Mouse (Mus musculus) stomach, postnatal 0 days (tissue): ENCODE data around the gene Nme1.

ENCODE experiments used
- CTCF ChIP-seq: IDR thresholded peaks from 2 replicates; pipeline ENCODE4 v1.5.1; 2016; ENCODE audit warnings: antibody characterized with exemption, low read depth, mild to moderate bottlenecking, moderate library complexity
- EP300 ChIP-seq: optimal IDR thresholded peaks from 2 replicates; pipeline ENCODE3; 2016; ENCODE audit warnings: antibody characterized with exemption

DNA sequence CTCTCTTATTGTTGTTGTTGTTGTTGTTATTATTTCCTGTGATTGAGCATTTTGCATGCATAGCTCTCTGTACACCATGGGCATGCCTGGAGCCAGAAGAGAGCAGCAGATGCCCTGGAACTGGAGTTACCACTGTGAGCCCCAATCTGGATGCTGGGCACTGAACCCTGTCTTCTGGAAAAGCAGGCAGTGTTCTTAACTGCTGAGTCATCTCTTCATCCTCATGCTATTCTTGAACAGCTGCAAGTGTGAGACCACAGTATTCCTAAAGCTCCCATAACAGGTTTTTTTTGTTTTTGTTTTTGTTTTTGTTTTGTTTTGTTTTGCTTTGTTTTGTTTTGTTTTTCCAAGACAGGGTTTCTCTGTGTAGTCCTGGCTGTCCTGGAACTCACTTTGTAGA lies 18.0 kb upstream of the Nme1 start:
- TF ChIP-seq CTCF (no peak), EP300 (no peak)
